Mouse (Mus musculus) A20 (cell line): Measurements from ENCODE around the gene Rtl8a.
"Not testable (repeated sequence)": the region's sequence is repeated elsewhere in the genome, so short reads cannot be mapped to it uniquely, and the experiment has no call there.

Experiments used
- DNase-seq: peaks from one replicate; pipeline ENCODE4 v3.0.0-alpha.2; 2011; ENCODE audit warnings: low read depth, low spot score

Gene Rtl8a

DNA sequence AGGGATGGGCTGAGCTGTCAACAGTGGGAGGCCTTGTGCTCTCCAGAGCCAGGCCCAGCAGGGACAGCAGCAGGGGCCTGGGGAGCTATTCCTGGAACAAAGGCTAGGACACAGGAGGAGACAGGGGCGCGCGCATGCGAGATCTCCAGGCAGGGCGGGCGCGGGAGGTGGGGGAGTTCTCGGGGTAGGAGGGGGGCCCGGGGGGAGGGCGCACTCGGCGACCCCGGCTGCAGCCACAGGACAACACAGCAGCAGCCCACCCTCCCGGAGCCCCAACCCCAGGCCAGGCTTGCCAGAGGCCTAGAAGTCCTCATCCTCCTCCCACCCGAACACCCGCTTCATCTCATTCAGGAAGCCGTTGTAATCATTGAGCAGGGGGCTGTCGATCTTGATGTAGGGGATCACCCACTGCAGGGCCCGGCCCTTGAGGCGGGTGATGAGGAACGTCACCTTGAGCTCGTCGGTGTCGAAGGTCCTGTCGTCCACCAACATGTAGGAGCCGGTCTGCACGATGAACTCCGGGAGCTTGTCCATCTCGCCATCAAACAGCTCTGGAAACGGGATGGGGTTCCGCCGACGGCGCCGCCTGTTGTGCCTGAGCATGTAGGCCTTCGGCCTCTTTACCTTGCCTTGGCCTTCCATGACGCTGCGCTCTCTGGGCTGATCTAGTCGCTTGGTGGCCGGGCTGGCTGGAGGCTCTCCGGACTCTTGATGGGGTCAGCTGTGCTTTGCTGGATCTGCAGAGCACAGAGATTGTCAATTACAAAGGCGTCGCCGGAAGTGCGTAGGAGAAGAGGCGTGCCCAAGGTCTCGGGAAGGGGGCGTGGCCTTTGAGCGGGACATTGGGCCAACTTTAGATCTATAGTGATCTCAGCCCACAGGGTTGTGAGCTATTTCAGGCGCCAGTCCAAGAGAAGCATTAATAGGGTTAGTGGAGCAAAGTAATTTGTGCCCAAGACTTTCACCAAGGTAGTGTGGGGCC lies at the start of gene Rtl8a:
Gene Rtl8a, minus strand, starts transcription at position 703 of the 982 bp plus-strand sequence.
- DNase-seq = not testable (repeated sequence)

GRCm38 (mm10) chrX:53693141-53693540 lies 49.7 kb upstream of the Rtl8a start:
- no peak for DNase-seq

DNA sequence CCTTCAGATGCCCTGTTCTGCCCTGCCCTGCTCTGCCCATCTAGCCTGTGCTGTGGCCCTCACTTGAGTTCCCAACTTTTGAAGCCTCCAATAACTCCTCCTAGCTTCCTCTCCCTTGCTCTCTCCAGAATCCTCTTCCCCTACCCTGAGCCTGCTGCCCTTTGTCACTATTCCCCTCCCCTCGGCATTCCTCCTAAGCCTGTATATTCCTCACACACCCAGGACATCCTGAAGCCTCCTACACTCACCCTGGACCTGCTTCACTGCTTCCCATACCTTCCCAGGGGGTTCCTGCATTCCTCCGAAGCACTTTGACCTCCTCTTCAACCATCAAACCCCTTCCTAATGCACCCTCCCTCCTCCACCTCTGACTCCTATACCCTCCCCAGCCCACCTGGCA lies 48.6 kb upstream of the Rtl8a start:
- no peak for DNase-seq

DNA sequence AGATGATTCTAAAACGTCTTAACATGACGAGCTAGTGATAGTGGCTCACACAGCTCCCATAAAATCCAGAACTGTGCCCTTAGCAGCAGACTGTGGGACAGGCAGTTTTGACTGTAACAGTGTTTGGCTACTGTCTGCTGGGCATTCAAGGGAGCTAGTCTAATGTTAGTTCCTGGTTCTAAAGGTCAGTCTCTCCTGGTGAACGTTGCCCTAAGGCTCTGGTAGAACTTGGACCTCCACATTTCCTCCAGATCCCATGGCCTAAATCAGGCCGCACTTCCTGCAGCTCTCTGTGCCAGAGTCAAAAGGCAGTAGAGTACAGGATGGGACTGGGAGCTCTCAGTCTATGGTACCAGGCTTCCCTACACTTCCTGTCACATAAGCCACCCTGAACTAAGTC lies 41.2 kb upstream of the Rtl8a start:
- not testable (repeated sequence) for DNase-seq

GRCm38 (mm10) chrX:53682650-53683049 lies 39.2 kb upstream of the Rtl8a start:
- not testable (repeated sequence) for DNase-seq

DNA sequence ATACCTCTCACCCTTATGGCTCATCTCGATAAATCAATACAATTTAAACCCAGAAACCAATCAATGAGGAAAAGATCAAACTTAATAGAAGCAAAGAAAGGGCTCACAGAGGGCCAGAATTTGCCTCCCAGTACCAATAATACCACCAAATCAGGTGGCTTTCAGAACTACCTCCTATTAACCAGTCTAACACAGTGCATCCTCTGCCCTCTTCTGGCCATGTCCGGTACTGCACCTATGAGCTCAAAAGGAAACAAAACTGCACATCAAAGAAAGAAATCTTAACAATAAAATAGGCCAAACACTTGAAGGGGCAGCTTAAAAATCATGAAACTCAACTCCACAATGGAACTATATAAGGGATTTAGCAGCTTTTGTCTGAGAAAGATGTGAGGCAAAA lies 33.5 kb upstream of the Rtl8a start:
- peak; percentile 4 for DNase-seq

- not testable (repeated sequence) for DNase-seq
These were observed 27.2 kb upstream of the Rtl8a start for GRCm38 (mm10) chrX:53670696-53671095.

GRCm38 (mm10) chrX:53670294-53670693 lies 26.8 kb upstream of the Rtl8a start, which contains the start of gene Rtl8b:
TSS of gene Rtl8b (minus strand) at chrX:53670408.
- no peak for DNase-seq

DNA sequence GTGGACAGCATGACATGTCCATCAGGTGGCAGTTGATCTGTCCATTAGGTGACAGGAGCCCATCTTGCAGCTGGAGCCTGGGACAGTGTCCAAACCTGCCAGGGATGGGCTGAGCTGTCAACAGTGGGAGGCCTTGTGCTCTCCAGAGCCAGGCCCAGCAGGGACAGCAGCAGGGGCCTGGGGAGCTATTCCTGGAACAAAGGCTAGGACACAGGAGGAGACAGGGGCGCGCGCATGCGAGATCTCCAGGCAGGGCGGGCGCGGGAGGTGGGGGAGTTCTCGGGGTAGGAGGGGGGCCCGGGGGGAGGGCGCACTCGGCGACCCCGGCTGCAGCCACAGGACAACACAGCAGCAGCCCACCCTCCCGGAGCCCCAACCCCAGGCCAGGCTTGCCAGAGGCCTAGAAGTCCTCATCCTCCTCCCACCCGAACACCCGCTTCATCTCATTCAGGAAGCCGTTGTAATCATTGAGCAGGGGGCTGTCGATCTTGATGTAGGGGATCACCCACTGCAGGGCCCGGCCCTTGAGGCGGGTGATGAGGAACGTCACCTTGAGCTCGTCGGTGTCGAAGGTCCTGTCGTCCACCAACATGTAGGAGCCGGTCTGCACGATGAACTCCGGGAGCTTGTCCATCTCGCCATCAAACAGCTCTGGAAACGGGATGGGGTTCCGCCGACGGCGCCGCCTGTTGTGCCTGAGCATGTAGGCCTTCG lies 26.2 kb upstream of the Rtl8a start:
- DNase-seq = not testable (repeated sequence)

- peak; percentile 3 for DNase-seq
These were observed 9.4 kb upstream of the Rtl8a start for GRCm38 (mm10) chrX:53652917-53653316.

- DNase-seq = no peak
These were observed 2.4 kb upstream of the Rtl8a start for GRCm38 (mm10) chrX:53645885-53646284.

DNA sequence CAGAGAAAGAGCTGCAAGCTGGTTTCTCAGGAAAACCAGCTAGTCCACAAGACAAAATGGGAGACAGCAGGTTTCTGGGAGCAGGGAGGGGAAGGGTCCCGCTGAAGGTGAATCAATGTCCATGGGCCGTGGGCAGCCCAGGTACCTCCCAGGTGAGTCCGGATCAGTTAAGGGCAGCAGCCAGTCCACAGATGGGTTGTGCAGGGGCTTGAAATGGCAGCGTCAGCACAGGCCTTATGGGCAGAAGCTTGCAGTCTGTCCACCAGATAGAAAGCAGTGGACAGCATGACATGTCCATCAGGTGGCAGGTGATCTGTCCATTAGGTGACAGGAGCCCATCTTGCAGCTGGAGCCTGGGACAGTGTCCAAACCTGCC lies 890 bp downstream of the Rtl8a start:
- not testable (repeated sequence) for DNase-seq

DNA sequence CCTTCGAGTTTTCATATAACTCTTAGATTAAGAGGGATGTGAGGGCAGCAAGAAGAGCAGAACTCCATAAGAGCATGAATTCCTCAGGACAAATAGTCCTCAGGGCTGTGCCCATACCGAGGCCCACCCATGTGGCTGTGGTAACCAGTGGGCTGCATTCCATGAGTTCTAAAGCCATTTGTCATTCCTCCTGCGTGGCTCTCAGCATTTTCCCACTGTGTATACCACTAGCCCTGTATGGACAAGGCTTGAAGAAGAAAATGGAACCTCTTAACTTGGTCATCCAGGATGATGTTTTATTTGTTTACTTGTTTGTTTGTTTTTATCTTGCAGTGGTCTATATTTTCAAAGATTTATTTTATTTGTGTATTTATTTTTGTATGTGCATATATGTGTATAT lies 5.4 kb downstream of the Rtl8a start:
- not testable (repeated sequence) for DNase-seq

- not testable (repeated sequence) for DNase-seq
These were observed 32.1 kb downstream of the Rtl8a start for GRCm38 (mm10) chrX:53611395-53611794.

DNA sequence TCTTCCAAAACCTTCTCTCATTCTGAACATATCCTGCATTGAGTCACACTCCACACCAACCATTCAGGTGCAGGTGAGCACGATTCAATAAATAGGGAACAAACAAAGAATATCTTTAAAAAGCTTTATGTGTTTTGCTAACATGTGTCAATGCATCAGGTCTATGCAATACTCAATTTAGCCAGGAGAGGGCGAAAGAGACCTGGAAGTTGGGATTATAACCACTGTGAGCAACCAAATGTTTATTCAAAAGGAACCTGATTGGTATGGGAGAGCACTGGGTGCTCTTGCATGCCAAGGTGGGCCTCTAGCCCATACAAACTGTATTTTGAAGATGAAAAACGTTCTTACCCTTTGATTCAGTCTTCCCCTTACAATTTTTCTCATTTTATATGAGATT lies 32.9 kb downstream of the Rtl8a start:
- DNase-seq = peak; percentile 50

- not testable (repeated sequence) for DNase-seq
These were observed 34.6 kb downstream of the Rtl8a start, which contains the start of gene Gm14597 for GRCm38 (mm10) chrX:53608879-53609278. TSS of gene Gm14597 (minus strand) at chrX:53608979.

DNA sequence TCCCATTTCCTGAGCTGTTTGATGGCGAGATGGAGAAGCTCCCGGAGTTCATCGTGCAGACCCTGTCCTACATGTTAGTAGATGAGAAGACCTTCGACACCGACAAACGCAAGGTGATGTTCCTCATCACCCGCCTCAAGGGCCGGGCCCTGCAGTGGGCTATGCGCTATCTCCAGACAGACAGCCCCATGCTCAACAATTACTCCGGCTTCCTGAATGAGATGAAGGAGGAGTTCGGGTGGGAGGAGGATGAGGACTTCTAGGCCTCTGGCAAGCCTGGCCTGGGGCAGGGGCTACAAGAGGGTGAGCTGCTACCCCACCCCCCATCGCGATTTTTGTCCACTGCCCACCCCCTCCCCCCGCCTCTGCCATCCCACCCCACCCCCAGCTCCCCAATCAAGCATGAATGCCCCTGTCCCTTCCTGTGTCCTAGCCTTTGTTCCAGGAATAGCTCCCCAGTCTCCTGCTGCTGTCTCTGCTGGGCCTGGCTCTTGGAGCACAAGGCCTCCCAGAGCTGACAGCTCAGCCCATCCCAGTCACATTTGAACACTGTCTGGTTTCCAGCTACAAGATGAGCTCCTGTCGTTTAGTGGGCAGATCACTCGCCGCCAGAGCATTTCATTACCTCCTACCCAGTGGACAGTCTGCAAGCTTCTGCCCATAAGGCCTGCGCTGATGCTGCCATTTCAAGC lies 35.2 kb downstream of the Rtl8a start:
- no peak for DNase-seq

DNA sequence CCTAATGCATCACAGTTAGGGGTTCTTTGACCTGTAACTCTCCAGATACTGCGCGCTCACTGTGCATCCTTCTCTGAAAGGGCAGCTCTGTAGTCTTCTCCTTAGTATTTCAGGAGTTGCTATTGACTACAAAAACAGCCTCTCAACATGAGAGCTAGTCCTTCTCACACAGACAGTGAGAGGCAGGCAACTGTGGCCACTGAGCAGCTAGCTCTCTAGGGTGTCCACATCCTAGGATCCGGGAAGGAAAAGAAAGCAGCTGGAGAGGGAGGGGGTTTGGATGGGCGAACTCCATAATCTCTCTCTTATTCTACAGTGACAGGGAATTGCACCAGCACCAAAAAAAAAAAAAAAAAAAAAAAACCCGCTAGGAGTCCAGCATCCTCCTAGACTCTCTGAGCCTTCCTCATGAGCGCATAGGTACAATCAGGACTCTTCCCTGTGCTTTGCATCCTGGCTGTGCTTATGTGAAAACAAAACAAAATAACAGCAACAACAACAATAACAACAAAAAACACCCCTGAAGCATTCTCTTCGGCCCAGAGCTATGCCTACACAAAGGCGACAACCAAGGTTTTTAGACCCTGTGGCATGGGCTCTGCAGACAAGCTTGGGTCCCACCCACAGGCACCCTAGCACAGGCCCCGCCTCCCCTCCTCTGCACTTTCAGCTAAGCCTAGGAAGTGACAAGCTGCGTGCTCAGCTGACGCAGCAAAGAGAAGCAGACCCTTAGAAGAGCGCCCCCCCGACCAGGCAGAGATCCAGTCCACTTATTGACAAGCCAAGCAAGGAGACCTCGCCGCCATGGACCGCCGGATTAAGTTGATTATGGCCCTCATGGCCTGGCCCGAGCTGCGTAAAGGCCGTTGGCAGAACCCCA lies 36.0 kb downstream of the Rtl8a start, which contains the start of gene Rtl8c:
Gene Rtl8c, plus strand, starts transcription at position 791 of the 880 bp plus-strand sequence.
- DNase-seq = no peak

DNA sequence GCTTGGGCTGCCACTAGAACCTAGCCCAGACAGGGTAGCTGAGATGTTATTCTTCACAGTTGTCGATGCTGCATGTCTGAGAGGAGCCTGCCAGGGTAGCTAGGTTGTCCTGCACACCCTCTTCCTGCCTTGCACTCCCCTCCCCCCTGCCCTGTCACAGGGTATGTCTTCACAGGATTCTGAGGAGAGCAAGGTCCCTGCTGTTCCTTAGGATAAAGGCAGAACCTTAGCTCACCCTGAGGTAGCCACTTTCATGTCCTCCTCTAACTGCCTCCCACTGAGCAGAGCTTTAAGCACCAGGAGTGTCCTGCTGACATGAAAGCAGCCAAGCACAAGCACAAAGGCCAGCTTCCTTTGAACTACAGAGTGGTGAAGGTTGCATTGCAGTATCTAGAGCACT lies 37.3 kb downstream of the Rtl8a start:
- not testable (repeated sequence) for DNase-seq

GRCm38 (mm10) chrX:53599993-53600392 lies 43.5 kb downstream of the Rtl8a start:
- DNase-seq = peak; percentile 1
